Mouse (Mus musculus) kidney, postnatal 14 days (tissue): ENCODE measurements around the gene Bcap29.

Experiments
- DNase-seq: peaks from one replicate; pipeline ENCODE4 v3.0.0; 2022; ENCODE audit warnings: mixed read lengths

Bcap29 gene

DNA sequence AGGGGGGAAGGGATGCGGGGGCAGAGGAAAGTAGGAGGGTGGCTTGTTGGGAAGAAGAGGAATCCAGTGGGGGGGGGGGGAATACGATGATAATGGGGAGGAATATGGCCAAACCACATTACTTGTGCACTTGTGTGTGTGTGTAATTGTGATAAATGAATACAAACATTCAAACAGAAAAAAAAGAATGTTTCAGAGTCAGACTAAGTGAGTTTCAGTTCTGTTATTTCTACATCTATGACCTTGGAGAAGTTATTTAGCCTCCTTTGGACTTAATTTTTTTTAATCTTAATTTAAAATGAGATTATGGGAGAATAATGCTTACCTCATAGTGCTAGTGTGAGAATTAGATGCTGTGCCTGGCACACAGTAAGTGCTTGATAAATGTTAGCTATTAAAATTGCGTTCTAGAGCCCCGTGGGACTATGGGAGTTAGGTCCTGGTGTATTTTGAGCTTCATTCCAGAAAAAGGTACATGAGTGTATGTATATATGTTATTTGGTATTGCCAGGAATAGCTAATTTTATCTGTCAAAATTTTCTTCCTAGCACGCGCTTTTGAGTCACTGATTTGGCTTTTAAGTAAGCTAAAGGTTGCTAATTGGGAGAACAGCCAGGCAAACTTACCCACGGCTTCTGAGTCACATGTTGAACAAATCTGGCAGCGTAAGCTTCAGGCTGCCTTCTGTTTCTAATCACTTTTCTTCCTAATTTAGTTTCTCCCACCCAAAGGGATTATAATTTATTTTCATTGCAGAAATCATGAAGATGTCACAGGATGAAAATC lies 55.6 kb downstream of the Bcap29 start:
- no peak for DNase-seq

DNA sequence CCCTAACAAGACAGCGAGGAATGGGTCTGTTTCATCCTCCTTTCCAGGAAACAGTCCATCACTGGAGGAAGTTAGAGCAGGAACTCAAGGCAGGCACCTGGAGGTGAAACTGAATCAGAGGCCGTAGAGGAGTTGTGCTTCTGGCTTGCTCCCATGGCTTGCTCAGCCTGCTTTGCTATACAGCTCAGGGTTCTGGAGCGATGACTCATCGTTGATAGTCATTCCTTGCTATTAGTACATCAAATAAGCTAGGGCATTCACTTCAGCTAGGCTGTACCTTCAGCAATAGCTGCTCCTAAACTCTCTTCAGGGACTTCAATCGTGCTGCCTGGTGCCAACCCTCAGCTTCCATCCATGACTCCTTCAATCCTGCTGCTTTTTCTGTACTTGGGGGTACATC lies 60.0 kb downstream of the Bcap29 start:
- DNase-seq = no peak

DNA sequence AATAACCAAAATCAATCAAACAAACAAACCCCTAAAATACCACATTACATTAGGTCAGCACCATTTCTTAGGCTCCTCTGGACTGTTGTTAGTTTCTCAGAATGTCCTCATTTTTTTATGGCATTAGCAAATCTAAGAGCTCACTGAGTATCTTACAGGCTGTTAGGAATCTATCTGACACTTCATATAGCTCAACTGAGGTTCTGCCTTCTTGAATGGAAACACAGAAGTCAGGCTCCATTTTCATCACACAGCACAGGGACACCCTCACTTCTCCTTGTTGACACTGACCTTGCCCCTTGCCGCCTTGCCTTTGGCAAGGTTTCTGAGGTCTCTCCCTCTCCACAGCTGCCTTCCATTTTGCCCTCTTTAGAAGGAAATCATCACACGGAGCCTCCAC lies 64.7 kb downstream of the Bcap29 start:
- DNase-seq = no peak

DNA sequence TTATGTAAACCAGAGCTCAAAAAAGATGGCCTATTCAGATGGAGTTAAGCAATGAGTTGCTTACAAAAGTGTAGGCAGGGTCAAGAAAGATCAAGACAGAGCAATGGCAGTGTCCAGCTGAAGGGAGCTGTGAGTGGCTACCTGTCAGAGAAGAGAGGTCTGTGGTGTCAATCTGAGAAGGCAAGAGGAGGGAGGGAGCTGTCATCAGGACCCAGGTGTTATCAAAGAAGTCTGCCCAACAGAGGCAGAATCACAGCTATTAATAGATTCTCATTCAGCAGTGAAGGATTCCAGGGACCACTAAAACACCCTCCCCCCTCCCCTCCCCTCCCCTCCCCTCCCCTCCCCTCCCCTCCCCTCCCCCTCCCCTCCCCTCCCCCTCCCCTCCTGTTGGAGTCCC lies 65.8 kb downstream of the Bcap29 start:
- no peak for DNase-seq

DNA sequence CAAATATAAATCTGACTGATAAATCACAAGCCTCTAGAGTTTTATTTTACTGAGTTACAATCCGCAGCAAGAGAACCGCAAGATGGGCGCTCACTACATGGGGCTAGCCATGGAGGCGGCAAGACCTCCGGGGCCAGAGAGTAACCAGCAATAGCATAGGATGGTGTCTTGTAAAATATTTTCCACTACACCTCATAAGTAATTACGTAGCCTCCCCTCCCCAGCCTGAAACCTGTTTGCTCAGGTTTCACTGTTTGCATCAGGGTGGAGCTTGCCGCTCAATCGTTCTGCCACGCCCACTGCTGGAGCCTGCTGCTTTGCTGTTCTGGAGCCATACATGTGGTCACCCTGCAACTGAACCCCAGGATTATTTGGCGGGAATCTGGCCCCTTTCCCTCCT lies 66.9 kb downstream of the Bcap29 start:
- DNase-seq = peak; percentile 20

DNA sequence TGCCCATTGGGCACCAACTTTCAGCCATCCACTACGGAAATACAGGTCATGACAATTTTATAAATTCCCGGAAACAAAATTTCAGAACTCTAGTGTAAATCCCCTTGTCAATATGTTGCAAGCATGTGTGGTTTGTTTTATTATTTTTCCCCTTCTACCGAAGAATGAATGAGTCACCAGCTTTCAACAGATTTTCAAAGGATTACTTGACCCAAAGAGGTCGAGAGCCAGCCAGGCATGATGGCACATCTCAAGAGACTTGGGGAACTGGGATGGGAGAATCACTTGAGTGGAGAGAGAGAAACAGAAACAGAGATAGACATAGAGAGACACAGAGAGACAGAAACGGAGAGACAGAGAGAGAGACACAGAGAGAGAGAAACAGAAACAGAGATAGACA lies 73.7 kb downstream of the Bcap29 start:
- no peak for DNase-seq

DNA sequence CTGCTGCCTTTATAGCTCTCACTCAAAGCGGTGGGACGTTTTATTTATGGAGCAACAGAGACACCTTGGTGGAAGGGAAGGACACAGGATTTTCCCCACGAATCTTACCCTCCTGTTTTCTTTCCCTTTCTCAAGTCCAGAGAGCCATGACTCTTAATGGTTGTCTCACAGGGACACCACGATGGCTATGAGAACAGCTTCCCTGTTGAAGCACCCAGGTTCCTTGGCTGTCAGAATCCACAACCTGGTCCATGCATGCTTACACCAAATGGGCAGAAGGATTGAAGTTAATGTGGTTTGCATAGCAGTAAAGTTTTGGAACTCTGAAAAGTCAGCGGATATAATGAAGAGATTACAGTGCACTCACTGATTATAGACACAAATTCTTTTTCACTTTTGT lies 74.5 kb downstream of the Bcap29 start:
- DNase-seq = no peak

DNA sequence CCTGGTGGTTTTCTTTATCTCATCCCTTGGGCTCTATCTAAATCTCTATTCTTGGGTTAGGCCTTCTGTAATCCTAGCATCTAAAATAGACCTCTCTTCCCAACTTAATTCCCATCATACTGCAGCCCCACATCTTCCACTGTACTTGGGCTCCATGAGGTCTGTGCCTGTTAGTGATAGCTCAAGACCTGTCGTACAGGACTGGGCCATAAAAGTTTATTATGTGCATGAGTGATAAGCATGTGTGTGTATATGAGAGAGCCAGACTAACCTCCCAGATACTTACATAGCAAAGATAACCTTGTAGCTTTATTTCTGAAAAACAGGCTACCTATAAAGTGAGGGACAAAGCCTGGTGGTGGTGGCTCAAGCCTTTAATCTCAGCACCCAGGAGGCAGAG lies 80.1 kb downstream of the Bcap29 start:
- DNase-seq = no peak

DNA sequence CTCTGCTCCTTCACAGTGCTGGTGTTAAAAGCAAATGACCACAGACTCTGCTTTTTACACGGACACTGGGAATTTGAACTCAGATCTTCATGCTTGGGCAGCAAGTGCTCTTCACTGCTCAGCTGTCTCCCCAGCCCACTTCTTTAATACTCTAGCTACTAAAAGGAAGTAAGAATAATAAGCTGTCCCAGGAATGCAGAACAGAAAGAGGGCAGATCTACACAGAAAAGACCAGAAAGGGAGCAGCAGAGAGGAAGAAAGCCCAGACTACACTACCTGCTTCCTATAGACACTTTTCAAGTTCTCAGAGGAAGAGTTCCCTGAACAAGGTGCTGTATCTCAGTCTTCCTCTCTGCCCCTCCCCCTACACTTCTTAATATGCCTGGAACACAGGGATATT lies 83.2 kb downstream of the Bcap29 start:
- DNase-seq = no peak

DNA sequence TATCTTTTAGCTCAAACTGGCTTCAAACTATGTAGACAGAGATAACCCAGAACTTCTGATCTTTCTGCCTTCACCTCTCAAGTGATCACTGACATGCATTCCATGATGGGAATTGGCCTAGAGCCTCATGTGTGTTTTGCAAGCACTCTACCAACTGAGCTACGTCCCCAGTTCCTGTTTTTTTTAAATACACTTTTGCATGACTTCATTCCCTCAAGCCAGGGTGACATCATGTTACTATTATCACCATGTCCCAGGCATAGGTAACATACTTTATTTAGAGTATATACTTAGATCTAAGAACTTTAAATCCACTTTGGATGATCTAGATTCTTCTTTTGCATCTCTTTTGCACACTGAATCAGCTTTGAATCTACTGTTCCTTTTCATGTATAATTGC lies 88.4 kb downstream of the Bcap29 start:
- no peak for DNase-seq

DNA sequence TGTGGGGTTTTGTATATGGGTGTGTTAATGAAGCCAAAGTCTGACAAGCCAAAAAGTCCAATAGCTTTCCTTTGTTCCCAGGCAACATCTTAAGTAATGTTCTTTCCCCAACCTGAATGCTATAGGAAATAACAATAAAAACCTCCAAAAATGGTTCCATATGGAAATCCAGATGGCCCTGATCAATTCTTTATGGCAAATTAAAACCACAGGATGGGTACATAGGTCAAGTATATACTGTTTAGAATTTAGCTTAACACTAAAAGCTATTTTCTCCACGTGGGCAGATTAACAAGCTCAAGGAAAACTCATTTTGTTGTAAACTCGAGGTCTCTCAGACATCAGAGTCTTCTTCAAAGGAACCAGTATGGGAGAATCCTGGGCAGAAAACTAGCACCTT lies 89.2 kb downstream of the Bcap29 start:
- DNase-seq = no peak

DNA sequence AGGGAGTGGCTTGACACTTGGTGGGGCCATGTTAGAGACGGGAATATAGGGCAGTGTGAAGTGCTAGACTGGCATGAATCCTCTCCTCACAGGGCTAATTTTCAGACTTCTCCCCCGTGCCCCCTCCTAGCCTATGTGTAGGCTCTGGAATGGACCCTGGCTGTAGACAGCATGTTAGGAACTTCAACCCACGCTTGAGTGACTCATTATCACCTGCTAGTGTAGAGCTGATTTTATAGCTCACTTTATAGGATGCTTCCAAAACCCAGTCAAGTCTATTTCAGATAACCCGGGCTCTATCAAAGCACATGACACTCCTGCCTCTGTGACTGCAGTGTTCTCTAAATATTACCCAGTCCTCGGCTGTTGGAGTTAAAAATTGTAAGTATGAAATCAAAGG lies 92.9 kb downstream of the Bcap29 start:
- no peak for DNase-seq
